Mouse (Mus musculus): ENCODE results near the gene Spred2. TPM values are rescaled to one million over a fixed set of nuclear protein-coding genes. Genes with fewer than 3 reads are reported as not detected.

Spred2 gene
- total and polyA plus RNA-seq, 3 experiments: 7.8 to 76.0 (median 25.9) TPM

DNA sequence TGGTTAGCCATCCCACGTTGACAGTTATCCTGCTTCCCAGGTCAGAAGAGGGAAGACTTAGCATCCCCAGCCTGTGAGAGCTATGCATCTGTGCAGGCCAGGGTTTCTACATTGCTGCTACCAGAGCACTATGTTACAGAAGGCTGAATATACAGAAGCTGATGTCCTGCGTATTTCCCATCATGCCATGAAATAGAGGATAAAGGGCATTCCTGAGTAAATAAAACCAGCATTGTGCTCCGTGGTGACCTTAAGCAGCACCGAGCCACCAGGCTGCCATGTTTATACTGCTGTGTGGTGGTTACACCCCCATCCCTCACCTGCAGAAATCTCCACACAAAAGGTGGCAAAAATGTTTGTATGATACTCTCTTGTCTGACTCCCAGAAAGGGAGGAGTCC is 78.7 kb downstream of the Spred2 start:
- H3K9me3 ChIP-seq (replicated peaks; ENCODE audit: insufficient read depth, low read length): no peaks in the 10 kb centered on the region
- H3K36me3 ChIP-seq (ENCODE audit: control insufficient read depth in 1 of 2, insufficient read depth in 2 of 2, low read length in 2 of 2): peaks cover 0 to 22% of the 10 kb centered on the region in 2 experiments; a peak in 2 of 4 replicates

DNA sequence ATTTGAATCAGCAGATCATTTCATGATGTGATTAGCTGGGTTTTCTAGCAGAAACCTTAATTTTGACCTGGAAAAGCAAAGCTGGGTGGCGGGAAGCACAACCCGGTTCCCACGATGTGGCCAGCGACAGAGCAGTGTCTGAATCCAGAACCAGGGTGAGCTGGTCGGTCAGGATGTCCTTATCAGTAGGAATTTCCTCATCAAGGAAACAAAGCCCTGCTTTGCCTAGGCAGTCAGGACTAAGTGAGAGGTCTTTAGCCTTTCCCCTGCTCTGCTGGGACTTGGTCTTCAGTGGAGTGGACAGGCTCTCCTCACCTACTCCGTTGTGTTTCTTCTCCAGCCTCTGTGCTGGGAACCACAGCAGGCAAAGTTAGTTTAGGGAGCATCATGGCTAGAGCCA is 83.5 kb downstream of the Spred2 start:
- TF ChIP-seq CHD1 (IDR thresholded peaks at IDR 0.05; ENCODE audit: low read depth, low read length) (no peak), E2F4 (IDR thresholded peaks at IDR 0.05; ENCODE audit: borderline replicate concordance, low read depth, low read length) (no peak), ZKSCAN1 (IDR thresholded peaks at IDR 0.05; ENCODE audit: low read depth, low read length) (no peak), MYC (IDR thresholded peaks at IDR 0.05; ENCODE audit: low read depth, low read length) (no peak), CHD2 (IDR thresholded peaks at IDR 0.05; ENCODE audit: low read length) (no peak), MAZ (IDR thresholded peaks at IDR 0.05; ENCODE audit: low read depth, low read length) (no peak), NELFE (IDR thresholded peaks at IDR 0.05; ENCODE audit: low read depth, low read length) (no peak), JUND (IDR thresholded peaks at IDR 0.05; ENCODE audit: low read depth, low read length) (no peak), EP300 (IDR thresholded peaks at IDR 0.05; ENCODE audit: low read depth in 1 of 2, low read length in 2 of 2) (no peak), ZNF384 (IDR thresholded peaks at IDR 0.05; ENCODE audit: low read depth, low read length) (no peak), ETS1 (IDR thresholded peaks at IDR 0.05; ENCODE audit: low read depth, low read length) (no peak), GABPA (IDR thresholded peaks at IDR 0.05; ENCODE audit: low read depth, low read length) (no peak)
- DNase-seq (ENCODE audit: low read depth, low spot score): no peak
- Histone ChIP-seq H3K4me3 (ENCODE audit: control insufficient read depth in 1 of 2, insufficient read depth in 1 of 2, low read depth in 2 of 2, low read length in 2 of 2) (no peak overlapping the region), H3K9me3 (replicated peaks; ENCODE audit: insufficient read depth, low read length) (no peaks in the 10 kb centered on the region), H3K9ac (ENCODE audit: control insufficient read depth, low read depth, low read length, poor library complexity, severe bottlenecking) (no peak overlapping the region), H3K27me3 (ENCODE audit: control insufficient read depth in 1 of 2, insufficient read depth in 2 of 2, low read length in 2 of 2) (no peaks in the 10 kb centered on the region), H3K4me1 (ENCODE audit: control insufficient read depth in 1 of 2, insufficient read depth in 2 of 2, low read length in 2 of 2) (no peaks in the 10 kb centered on the region), H3K36me3 (ENCODE audit: control insufficient read depth in 1 of 2, insufficient read depth in 2 of 2, low read length in 2 of 2) (peaks cover 0 to 18% of the 10 kb centered on the region in 2 experiments; a peak in 2 of 4 replicates), H3K27ac (ENCODE audit: control insufficient read depth, low read depth, low read length) (no peak overlapping the region), H3K79me2 (ENCODE audit: control insufficient read depth, insufficient read depth, low read length, poor library complexity) (no peaks in the 10 kb centered on the region)

More for the DNA sequence above, 78.7 kb downstream of the Spred2 start:
- Histone ChIP-seq H3K9ac (ENCODE audit: control insufficient read depth, low read depth, low read length, poor library complexity, severe bottlenecking) (no peak overlapping the region), H3K4me3 (ENCODE audit: control insufficient read depth in 1 of 2, insufficient read depth in 1 of 2, low read depth in 2 of 2, low read length in 2 of 2) (no peak overlapping the region), H3K27ac (ENCODE audit: control insufficient read depth, low read depth, low read length) (no peak overlapping the region), H3K79me2 (ENCODE audit: control insufficient read depth, insufficient read depth, low read length, poor library complexity) (no peaks in the 10 kb centered on the region; the same call in 1 of the 2 replicates), H3K27me3 (ENCODE audit: control insufficient read depth in 1 of 2, insufficient read depth in 2 of 2, low read length in 2 of 2) (no peaks in the 10 kb centered on the region), H3K4me1 (ENCODE audit: control insufficient read depth in 1 of 2, insufficient read depth in 2 of 2, low read length in 2 of 2) (no peaks in the 10 kb centered on the region)
- no peak for DNase-seq (ENCODE audit: low read depth, low spot score)
- TF ChIP-seq CHD2 (IDR thresholded peaks at IDR 0.05; ENCODE audit: low read length) (no peak), MAZ (IDR thresholded peaks at IDR 0.05; ENCODE audit: low read depth, low read length) (no peak), USF2 (IDR thresholded peaks at IDR 0.05; ENCODE audit: borderline replicate concordance in 1 of 2, insufficient read depth in 1 of 2, low read depth in 1 of 2, low read length in 2 of 2) (no peak), HCFC1 (IDR thresholded peaks at IDR 0.05; ENCODE audit: low read depth, low read length) (no peak), ETS1 (IDR thresholded peaks at IDR 0.05; ENCODE audit: low read depth, low read length) (no peak), MYB (IDR thresholded peaks at IDR 0.05; ENCODE audit: low read depth, low read length) (no peak)
